ENCODE assay signal across 24 mouse cellular contexts in the genomic region with DNA sequence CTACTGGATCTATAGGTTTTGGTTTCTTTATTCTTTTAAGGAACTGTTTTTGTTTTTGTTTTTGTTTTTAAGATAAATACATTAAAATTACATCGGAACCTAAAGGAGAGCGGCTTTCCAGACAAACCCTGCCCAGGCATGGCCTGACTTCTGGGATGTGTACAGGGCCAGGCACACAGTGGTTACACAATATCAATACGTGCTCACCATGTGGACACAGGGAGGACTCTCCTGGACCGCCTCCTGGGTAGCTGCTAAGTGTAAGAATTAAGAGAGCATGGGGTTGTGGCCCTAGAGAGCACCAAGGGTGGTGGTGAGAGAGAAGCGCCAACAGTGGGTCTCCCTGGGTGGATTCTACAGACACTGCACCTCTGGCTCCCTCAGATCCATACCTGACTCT. TPM values are rescaled to one million over a fixed set of nuclear protein-coding genes. Genes with fewer than 3 reads are reported as not detected.
A peak's percentile ranks its signal among the peaks of the same experiment; 100 is the strongest.
DNase-seq lines count a peak whose midpoint lies in the region; ATAC-seq and TF ChIP-seq lines count a peak whose summit lies in the region.
"Had no signal": no experiment of that assay in that cellular context is flagged by ENCODE, and none has a peak within 500 bp of the region (broad histone marks: within the 10 kb centered on the region; RNA-seq: fewer than 3 reads in every experiment).

No protein-coding gene starts in this region.

- TF ChIP-seq CTCF in thymus, adult 2 months (IDR thresholded peaks at IDR 0.05; ENCODE audit: borderline replicate concordance, control insufficient read depth, extremely low read depth, insufficient read depth, low read length, poor library complexity) = no peak

- no peak for TF ChIP-seq POLR2A in thymus, adult 2 months (IDR thresholded peaks at IDR 0.05; ENCODE audit: control insufficient read depth, extremely low read depth, insufficient read depth, low read length, poor library complexity)

- WGBS in liver, embryonic 16.5 days (ENCODE audit: insufficient replicate concordance) = 64% methylated on average over 5 of the region's 5 CpGs
- WGBS in liver, embryonic 11.5 days = 83% methylated on average over 5 of the region's 5 CpGs
- 97% methylated on average over 5 of the region's 5 CpGs for WGBS in thymus, adult 2 months

- no peaks in the 10 kb centered on the region for H3K4me1 ChIP-seq in liver, embryonic 16.5 days (ENCODE audit: control insufficient read depth, low read depth, low read length)
- no peaks in the 10 kb centered on the region for H3K4me1 ChIP-seq in liver, embryonic 11.5 days (replicated peaks; ENCODE audit: control insufficient read depth, insufficient read depth, low read length)
- peaks cover 61% of the 10 kb centered on the region for H3K4me1 ChIP-seq in thymus, adult 2 months (replicated peaks; ENCODE audit: control insufficient read depth, insufficient read depth, low read length)
- H3K4me1 ChIP-seq: embryonic facial prominence, embryonic 12.5 days; forebrain, embryonic 13.5 days had no signal

- H3K27me3 ChIP-seq in liver, embryonic 16.5 days (ENCODE audit: control insufficient read depth, insufficient read depth, low read depth, low read length) = no peaks in the 10 kb centered on the region
- no peaks in the 10 kb centered on the region for H3K27me3 ChIP-seq in liver, embryonic 11.5 days (replicated peaks; ENCODE audit: control insufficient read depth, insufficient read depth, low read length)
- no peaks in the 10 kb centered on the region for H3K27me3 ChIP-seq in thymus, adult 2 months (ENCODE audit: control insufficient read depth, insufficient read depth, low read length)
- H3K27me3 ChIP-seq: CH12.LX; embryonic facial prominence, embryonic 12.5 days; forebrain, embryonic 13.5 days; forebrain, embryonic 15.5 days; Patski had no signal

- H3K27ac ChIP-seq in liver, embryonic 16.5 days (ENCODE audit: low read length) = no peak overlapping the region
- no peak overlapping the region for H3K27ac ChIP-seq in liver, embryonic 11.5 days (ENCODE audit: low read depth, low read length)
- peak overlapping the region; percentile 40 for H3K27ac ChIP-seq in thymus, adult 2 months (ENCODE audit: control insufficient read depth, insufficient read depth, low read length)
- H3K27ac ChIP-seq: embryonic facial prominence, embryonic 10.5 days; embryonic facial prominence, embryonic 12.5 days; forebrain, embryonic 13.5 days; forebrain, embryonic 15.5 days had no signal

- peak; percentile 70; the same call in 1 of the 2 replicates for ATAC-seq in liver, embryonic 16.5 days (ENCODE audit: low read depth)
- ATAC-seq in liver, embryonic 11.5 days (replicated peaks; ENCODE audit: low FRiP score) = no peak
- ATAC-seq: activated CD4-positive, CD25-positive, alpha-beta regulatory T cell, adult 4 months; CD4-positive, CD25-positive, alpha-beta regulatory T cell, adult 4 months; forebrain, embryonic 13.5 days; forebrain, embryonic 15.5 days; forebrain, postnatal 0 days; Patski had no signal

- no peak overlapping the region for H3K4me3 ChIP-seq in liver, embryonic 16.5 days (ENCODE audit: low read depth, low read length)
- no peak overlapping the region for H3K4me3 ChIP-seq in liver, embryonic 11.5 days (ENCODE audit: low read depth, low read length)
- no peak overlapping the region for H3K4me3 ChIP-seq in thymus, adult 2 months (ENCODE audit: control insufficient read depth, insufficient read depth, low read length)
- H3K4me3 ChIP-seq: embryonic facial prominence, embryonic 10.5 days; embryonic facial prominence, embryonic 12.5 days; forebrain, embryonic 13.5 days; forebrain, embryonic 15.5 days had no signal

- peak; percentile 13 for DNase-seq in cerebellum, adult 11-12 months
- no peak for DNase-seq in cerebellum, adult 8-10 months
- no peak for DNase-seq in liver, embryonic 11.5 days (ENCODE audit: low spot score)
- no peak for DNase-seq in thymus, adult 2 months
- DNase-seq in thymus, adult 18-20 months = no peak
- DNase-seq: adrenal gland, adult 8-10 months; adrenal gland, postnatal 14 days; adrenal gland, postnatal 36 days; B cell, adult 2 months; cerebellum, adult 18-20 months; cerebellum, postnatal 10 days; cerebellum, postnatal 25 days; forebrain, postnatal 0 days had no signal

- H3K4me2 ChIP-seq in liver, embryonic 16.5 days (ENCODE audit: low read depth, low read length) = no peak overlapping the region
- H3K4me2 ChIP-seq in liver, embryonic 11.5 days = no peak overlapping the region
- H3K4me2 ChIP-seq: embryonic facial prominence, embryonic 12.5 days; forebrain, embryonic 13.5 days; forebrain, embryonic 15.5 days had no signal

- H3K9me3 ChIP-seq in liver, embryonic 16.5 days (replicated peaks; ENCODE audit: control insufficient read depth, low read length) = no peaks in the 10 kb centered on the region
- no peaks in the 10 kb centered on the region for H3K9me3 ChIP-seq in liver, embryonic 11.5 days (ENCODE audit: control insufficient read depth, low read length)
- H3K9me3 ChIP-seq: embryonic facial prominence, embryonic 10.5 days; embryonic facial prominence, embryonic 12.5 days; forebrain, embryonic 13.5 days; forebrain, embryonic 15.5 days; G1E had no signal

- H3K9ac ChIP-seq in liver, embryonic 16.5 days (ENCODE audit: low read depth, low read length) = no peak overlapping the region
- H3K9ac ChIP-seq in liver, embryonic 11.5 days (ENCODE audit: low read depth, low read length) = no peak overlapping the region
- H3K9ac ChIP-seq: embryonic facial prominence, embryonic 12.5 days; forebrain, embryonic 13.5 days; forebrain, embryonic 15.5 days; forebrain, postnatal 0 days had no signal

- H3K36me3 ChIP-seq in liver, embryonic 16.5 days (ENCODE audit: control insufficient read depth, insufficient read depth) = no peaks in the 10 kb centered on the region
- no peaks in the 10 kb centered on the region for H3K36me3 ChIP-seq in liver, embryonic 11.5 days (ENCODE audit: control insufficient read depth, insufficient read depth, low read length)
- H3K36me3 ChIP-seq in thymus, adult 2 months (ENCODE audit: control insufficient read depth, insufficient read depth, low read length) = no peaks in the 10 kb centered on the region
- H3K36me3 ChIP-seq: embryonic facial prominence, embryonic 10.5 days; embryonic facial prominence, embryonic 12.5 days; forebrain, embryonic 15.5 days; G1E had no signal

RNA-seq across cellular contexts. Expression of a gene that starts 42.0 kb away (rescaled TPM):
- polyA plus RNA-seq in liver, embryonic 16.5 days (2015; fragmentation: Nextera tagmentation; extraction: Ambion mirVana) = 6.6 and 7.6 TPM in 2 replicates
- polyA plus RNA-seq in liver, embryonic 11.5 days (2014; fragmentation: Nextera tagmentation; extraction: Ambion mirVana) = 8.5 and 12.5 TPM in 2 replicates
- polyA plus RNA-seq in thymus, adult 2 months (2012; rRNA removed) = 515 and 525 TPM in 2 replicates

RNA-seq across cellular contexts. Expression of a gene that starts 58.7 kb away (rescaled TPM):
- polyA plus RNA-seq in liver, embryonic 16.5 days (2015; fragmentation: Nextera tagmentation; extraction: Ambion mirVana) = 0.02 and 0.11 TPM in 2 replicates
- 0.22 TPM in 1 of 2 replicates, not detected in the other for polyA plus RNA-seq in liver, embryonic 11.5 days (2014; fragmentation: Nextera tagmentation; extraction: Ambion mirVana)
- polyA plus RNA-seq in thymus, adult 2 months (2012; rRNA removed) = 30.1 and 39.1 TPM in 2 replicates
- polyA plus RNA-seq: G1E had no signal

RNA-seq across cellular contexts. Expression of a gene that starts 58.9 kb away (rescaled TPM):
- polyA plus RNA-seq in liver, embryonic 16.5 days (2015; fragmentation: Nextera tagmentation; extraction: Ambion mirVana) = not detected in 2 replicates
- not detected in 2 replicates for polyA plus RNA-seq in liver, embryonic 11.5 days (2014; fragmentation: Nextera tagmentation; extraction: Ambion mirVana)
- not detected in 2 replicates for polyA plus RNA-seq in thymus, adult 2 months (2012; rRNA removed)
- polyA plus RNA-seq: activated CD4-positive, CD25-positive, alpha-beta regulatory T cell, adult 4 months; CD4-positive, CD25-positive, alpha-beta regulatory T cell, adult 4 months; embryonic facial prominence, embryonic 10.5 days; embryonic facial prominence, embryonic 12.5 days; forebrain, embryonic 11.5 days; forebrain, embryonic 13.5 days; forebrain, embryonic 15.5 days; G1E; Patski had no signal

Comparison
In these comparisons a context has a peak if more than half of its experiments do, and no peak if none do; other contexts are left out.
1. RNA of a gene that starts 42.0 kb away (polyA plus RNA-seq): 515 to 525 TPM in thymus, adult 2 months; 8.5 to 12.5 TPM in liver, embryonic 11.5 days and 6.6 to 7.6 TPM in liver, embryonic 16.5 days; every median in the first group is over 10 times any median in the second.
2. RNA of a gene that starts 58.7 kb away (polyA plus RNA-seq): 30.1 to 39.1 TPM in thymus, adult 2 months; 0.22 TPM in liver, embryonic 11.5 days and 0.02 to 0.11 TPM in liver, embryonic 16.5 days; every median in the first group is over 10 times any median in the second.